Mouse (Mus musculus) heart, adult 2 months (tissue): ENCODE results near the gene Vps13c.

Experiments
- CTCF ChIP-seq: fragments of 200-600 bp; IDR thresholded peaks from 2 replicates; pipeline ENCODE4 v1.8.1; 2022; ENCODE audit warnings: antibody characterized with exemption, mild to moderate bottlenecking, moderate library complexity
- POLR2A ChIP-seq: fragments of 200-500 bp; IDR thresholded peaks from 2 replicates; pipeline ENCODE4 v1.6.1; 2011; ENCODE audit warnings: mild to moderate bottlenecking, low read depth, low read length, control low read depth; ENCODE audit not compliant: insufficient read depth

DNA sequence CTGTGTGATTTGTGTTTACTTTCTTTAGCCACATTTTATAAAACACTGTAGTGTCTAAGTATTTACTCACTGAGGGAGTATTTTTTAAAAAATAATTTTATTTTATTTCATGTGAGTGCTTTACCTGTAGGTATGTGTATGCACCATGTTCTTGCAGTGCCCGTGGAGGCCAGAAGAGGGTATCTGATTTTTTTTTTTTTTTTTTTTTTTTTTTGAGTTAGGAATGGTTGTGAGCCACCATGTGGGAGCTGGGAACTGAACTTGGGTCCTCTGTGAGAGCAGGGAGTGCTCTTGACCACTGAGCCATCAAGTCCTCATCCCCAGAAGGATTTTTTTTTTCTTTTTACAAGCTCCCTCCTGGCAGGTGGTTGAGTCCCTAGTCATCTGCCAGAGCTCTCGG lies 5.9 kb downstream of the Vps13c start:
- TF ChIP-seq CTCF (0 out of 2 replicates have a peak, but pooled peaks have one; percentile 15), POLR2A (no peak)
